Mouse (Mus musculus) intestine, embryonic 16.5 days (tissue): ENCODE data around the gene Kcne1. TPM values are rescaled to one million over a fixed set of nuclear protein-coding genes. Genes with fewer than 3 reads are reported as not detected.

Source experiments
- ATAC-seq: fragments of 200-750 bp; cut with Nextera tagmentation; 2 replicates; pipeline ENCODE4 v1.8.0; 2017; ENCODE audit warnings: moderate TSS enrichment, moderate library complexity
- H3K27ac ChIP-seq: fragments of 300-500 bp; sonication (generic); 2 replicates; pipeline ENCODE4 v1.5.1; 2014; ENCODE audit warnings: mild to moderate bottlenecking, low read length
- H3K27me3 ChIP-seq: fragments of 300-500 bp; sonication (generic); replicated peaks from 2 replicates; pipeline ENCODE4 v1.6.1; 2014; ENCODE audit warnings: low read length, control low read depth, mixed read lengths; ENCODE audit not compliant: control insufficient read depth, insufficient read depth
- H3K36me3 ChIP-seq: fragments of 300-500 bp; sonication (generic); 2 replicates; pipeline ENCODE4 v1.6.1; 2014; ENCODE audit warnings: low read length, control low read depth; ENCODE audit not compliant: control insufficient read depth, insufficient read depth
- H3K4me1 ChIP-seq: fragments of 300-500 bp; sonication (generic); 2 replicates; pipeline ENCODE4 v1.6.1; 2014; ENCODE audit warnings: low read length, control low read depth, mixed read lengths; ENCODE audit not compliant: control insufficient read depth, insufficient read depth
- H3K4me2 ChIP-seq: fragments of 300-500 bp; sonication (generic); 2 replicates; pipeline ENCODE4 v1.6.1; 2014; ENCODE audit warnings: low read depth, low read length, control low read depth
- H3K4me3 ChIP-seq: fragments of 300-500 bp; sonication (generic); 2 replicates; pipeline ENCODE4 v1.5.1; 2014; ENCODE audit warnings: mild to moderate bottlenecking, low read length
- H3K9ac ChIP-seq: fragments of 300-500 bp; sonication (generic); 2 replicates; pipeline ENCODE4 v1.6.1; 2014; ENCODE audit warnings: low read depth, low read length
- H3K9me3 ChIP-seq: fragments of 300-500 bp; sonication (generic); 2 replicates; pipeline ENCODE4 v1.6.1; 2016; ENCODE audit warnings: low read length, control low read depth; ENCODE audit not compliant: control insufficient read depth
- WGBS: fragments of 180-500 bp; shearing (Covaris S2); extraction: QIAGEN DNeasy Blood & Tissue Kit; methylation state at CpG from one replicate; pipeline ENCODE4 v1.1.7; 2014; 5-methylcytosine and 5-hydroxymethylcytosine counted together
- polyA plus RNA-seq: library from polyadenylated mRNA; unstranded; fragments of >200 nt; fragmentation: Nextera tagmentation; extraction: Ambion mirVana; gene quantifications from 2 replicates; pipeline ENCODE4 v1.2.1, GENCODE M21; 2015

Gene Kcne1
- not detected in 2 replicates for polyA plus RNA-seq

- WGBS, result 53% methylated on average over 9 of the region's 9 CpGs
- H3K9me3 ChIP-seq, result no peaks in the 10 kb centered on the region
- H3K4me2 ChIP-seq, result no peak within 1 kb of the TSS
- no peaks in the 10 kb centered on the region for H3K27me3 ChIP-seq
- no peaks in the 10 kb centered on the region for H3K36me3 ChIP-seq
- no peak within 1 kb of the TSS for H3K9ac ChIP-seq
- no peak within 1 kb of the TSS for H3K4me3 ChIP-seq
- no peak within 1 kb of the TSS for H3K27ac ChIP-seq
- no peak; the same call in 1 of the 2 replicates for ATAC-seq
- peaks cover 11% of the 10 kb centered on the region for H3K4me1 ChIP-seq
These were observed at the start of gene Kcne1 for GRCm38 (mm10) chr16:92359229-92359628. Gene Kcne1 (minus strand): TSS chr16:92359468.

- peak; percentile 75 for ATAC-seq
- no peak overlapping the region for H3K4me2 ChIP-seq
- 37% methylated on average over 2 of the region's 2 CpGs for WGBS
- H3K9ac ChIP-seq, result no peak overlapping the region
- H3K36me3 ChIP-seq, result no peaks in the 10 kb centered on the region
- no peaks in the 10 kb centered on the region for H3K9me3 ChIP-seq
- H3K4me1 ChIP-seq, result peaks cover 19% of the 10 kb centered on the region
- peak overlapping the region; percentile 69 for H3K27ac ChIP-seq
- H3K27me3 ChIP-seq, result no peaks in the 10 kb centered on the region
- H3K4me3 ChIP-seq, result no peak overlapping the region
These were observed 48.6 kb upstream of the Kcne1 start for GRCm38 (mm10) chr16:92407883-92408282.

- H3K4me1 ChIP-seq, result peaks cover 23% of the 10 kb centered on the region
- no peaks in the 10 kb centered on the region for H3K27me3 ChIP-seq
- no peak overlapping the region for H3K4me3 ChIP-seq
- WGBS, result 96% methylated on average over 2 of the region's 2 CpGs
- H3K4me2 ChIP-seq, result no peak overlapping the region
- ATAC-seq, result no peak
- no peaks in the 10 kb centered on the region for H3K36me3 ChIP-seq
- no peaks in the 10 kb centered on the region for H3K9me3 ChIP-seq
- H3K27ac ChIP-seq, result no peak overlapping the region
- H3K9ac ChIP-seq, result no peak overlapping the region
These were observed 44.9 kb upstream of the Kcne1 start for GRCm38 (mm10) chr16:92404141-92404540.

GRCm38 (mm10) chr16:92403069-92403468 is 43.8 kb upstream of the Kcne1 start:
- no peaks in the 10 kb centered on the region for H3K9me3 ChIP-seq
- no peak overlapping the region; the same call in 1 of the 2 replicates for H3K27ac ChIP-seq
- no peaks in the 10 kb centered on the region for H3K27me3 ChIP-seq
- ATAC-seq, result no peak
- H3K36me3 ChIP-seq, result no peaks in the 10 kb centered on the region
- no peak overlapping the region for H3K4me3 ChIP-seq
- H3K4me1 ChIP-seq, result peaks cover 28% of the 10 kb centered on the region
- H3K4me2 ChIP-seq, result no peak overlapping the region
- H3K9ac ChIP-seq, result no peak overlapping the region
- WGBS, result 60% methylated on average over 10 of the region's 10 CpGs

- ATAC-seq, result no peak
- WGBS, result 48% methylated on average over 8 of the region's 8 CpGs
- Histone ChIP-seq H3K27me3 (no peaks in the 10 kb centered on the region), H3K4me1 (peaks cover 32% of the 10 kb centered on the region), H3K9me3 (no peaks in the 10 kb centered on the region), H3K9ac (no peak overlapping the region), H3K27ac (peak overlapping the region; percentile 29; the same call in 1 of the 2 replicates), H3K36me3 (no peaks in the 10 kb centered on the region), H3K4me2 (no peak overlapping the region), H3K4me3 (no peak overlapping the region)
These were observed 42.9 kb upstream of the Kcne1 start for GRCm38 (mm10) chr16:92402216-92402615.

- peaks cover 33% of the 10 kb centered on the region for H3K4me1 ChIP-seq
- H3K4me2 ChIP-seq, result no peak overlapping the region
- no peak overlapping the region for H3K27ac ChIP-seq
- H3K9me3 ChIP-seq, result no peaks in the 10 kb centered on the region
- no peak for ATAC-seq
- H3K27me3 ChIP-seq, result no peaks in the 10 kb centered on the region
- H3K9ac ChIP-seq, result no peak overlapping the region
- 63% methylated on average over 10 of the region's 10 CpGs for WGBS
- peaks cover 3% of the 10 kb centered on the region for H3K36me3 ChIP-seq
- H3K4me3 ChIP-seq, result no peak overlapping the region
These were observed 41.9 kb upstream of the Kcne1 start for GRCm38 (mm10) chr16:92401206-92401605.

- Histone ChIP-seq H3K4me3 (peak overlapping the region; percentile 54), H3K4me2 (peak overlapping the region; percentile 85), H3K9me3 (no peaks in the 10 kb centered on the region), H3K36me3 (peaks cover 11% of the 10 kb centered on the region), H3K27ac (peak overlapping the region; percentile 82), H3K4me1 (peaks cover 33% of the 10 kb centered on the region), H3K27me3 (no peaks in the 10 kb centered on the region), H3K9ac (peak overlapping the region; percentile 72)
- WGBS, result under 1% methylated on average over 37 of the region's 37 CpGs
- ATAC-seq, result peak; percentile 87
These were observed 40.5 kb upstream of the Kcne1 start for GRCm38 (mm10) chr16:92399490-92400458.

GRCm38 (mm10) chr16:92398574-92399118 is 39.4 kb upstream of the Kcne1 start:
- Histone ChIP-seq H3K9ac (peak overlapping the region; percentile 45), H3K27ac (peak overlapping the region; percentile 82), H3K36me3 (peaks cover 11% of the 10 kb centered on the region), H3K9me3 (no peaks in the 10 kb centered on the region), H3K4me3 (peak overlapping the region; percentile 54), H3K4me2 (peak overlapping the region; percentile 85), H3K27me3 (no peaks in the 10 kb centered on the region), H3K4me1 (peaks cover 33% of the 10 kb centered on the region)
- no peak; the same call in 1 of the 2 replicates for ATAC-seq
- WGBS, result 51% methylated on average over 6 of the region's 6 CpGs

- WGBS, result 39% methylated on average over 10 of the region's 10 CpGs
- H3K27ac ChIP-seq, result peak overlapping the region; percentile 82
- peak; percentile 82 for ATAC-seq
- no peaks in the 10 kb centered on the region for H3K27me3 ChIP-seq
- H3K4me2 ChIP-seq, result peak overlapping the region; percentile 85
- H3K4me3 ChIP-seq, result peak overlapping the region; percentile 54
- peak overlapping the region; percentile 45 for H3K9ac ChIP-seq
- no peaks in the 10 kb centered on the region for H3K9me3 ChIP-seq
- H3K36me3 ChIP-seq, result peaks cover 11% of the 10 kb centered on the region
- peaks cover 29% of the 10 kb centered on the region for H3K4me1 ChIP-seq
These were observed 38.7 kb upstream of the Kcne1 start for GRCm38 (mm10) chr16:92397745-92398573.
